Mouse (Mus musculus): ENCODE data around the gene Usp31.

DNA sequence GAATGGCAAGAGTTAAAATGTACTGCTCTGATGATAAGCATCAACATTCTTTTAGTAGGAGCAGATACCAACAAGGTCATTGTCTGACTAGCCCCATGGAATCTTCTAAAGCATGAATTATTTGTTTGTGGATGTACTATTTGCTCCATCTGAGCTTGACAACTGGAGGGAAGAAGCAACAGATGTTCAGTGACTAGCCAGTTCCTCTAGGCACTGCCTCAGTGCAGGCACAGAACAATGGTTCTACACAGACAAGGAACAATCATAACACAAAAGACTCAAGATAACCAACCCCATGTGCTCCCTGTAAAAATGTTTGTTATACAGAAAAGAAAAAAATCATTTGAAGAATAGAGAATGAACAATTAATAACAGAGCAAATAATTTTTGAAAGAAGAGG is 9.9 kb downstream of the Usp31 start:
- TF ChIP-seq CTCF (IDR thresholded peaks at IDR 0.05; ENCODE audit: borderline replicate concordance, extremely low read depth, insufficient read depth, insufficient read length) (no peak), POLR2A (IDR thresholded peaks at IDR 0.05; ENCODE audit: borderline replicate concordance, extremely low read depth, insufficient read depth, insufficient read length, poor library complexity, severe bottlenecking) (no peak)

All from brain, embryonic 14.5 days (tissue).